Mouse (Mus musculus) cerebellum, adult 9-10 months (tissue): Measurements from ENCODE around the gene Awat1.

Experiments
- DNase-seq: peaks from one replicate; pipeline ENCODE4 v3.0.0; 2022

The Awat1 gene

GRCm38 (mm10) chrX:100571951-100572350 lies at the start of gene Awat1:
Gene Awat1, plus strand, starts transcription at chrX:100572251.
- no peak for DNase-seq

GRCm38 (mm10) chrX:100524471-100524870 lies 47.6 kb upstream of the Awat1 start, which contains the start of gene Dgat2l6:
Gene Dgat2l6, plus strand, starts transcription at chrX:100524838.
- DNase-seq: no peak

GRCm38 (mm10) chrX:100556026-100556425 lies 16.0 kb upstream of the Awat1 start:
- no peak for DNase-seq

GRCm38 (mm10) chrX:100565696-100566095 lies 6.4 kb upstream of the Awat1 start:
- no peak for DNase-seq

- DNase-seq: no peak
Observed at GRCm38 (mm10) chrX:100594791-100595190, 22.7 kb downstream of the Awat1 start, which contains the start of gene P2ry4. Gene P2ry4, minus strand, starts transcription at chrX:100594869.

- DNase-seq: no peak
Observed at GRCm38 (mm10) chrX:100597439-100597838, 25.4 kb downstream of the Awat1 start.

GRCm38 (mm10) chrX:100599755-100600154 lies 27.7 kb downstream of the Awat1 start:
- DNase-seq: no peak

- no peak for DNase-seq
Observed at GRCm38 (mm10) chrX:100605314-100605713, 33.3 kb downstream of the Awat1 start, which contains the start of gene Arr3. Gene Arr3, plus strand, starts transcription at chrX:100605497.

- DNase-seq: no peak
Observed at GRCm38 (mm10) chrX:100618488-100618887, 46.4 kb downstream of the Awat1 start.

- no peak for DNase-seq
Observed at GRCm38 (mm10) chrX:100621366-100621765, 49.3 kb downstream of the Awat1 start.

- no peak for DNase-seq
Observed at GRCm38 (mm10) chrX:100624242-100624641, 52.2 kb downstream of the Awat1 start.

- peak; percentile 8 for DNase-seq
Observed at GRCm38 (mm10) chrX:100625146-100625545, 53.1 kb downstream of the Awat1 start.

- no peak for DNase-seq
Observed at GRCm38 (mm10) chrX:100625546-100625801, 53.4 kb downstream of the Awat1 start, which contains the start of gene Kif4. Gene Kif4, plus strand, starts transcription at chrX:100625737.

GRCm38 (mm10) chrX:100625802-100626793 lies 54.0 kb downstream of the Awat1 start, which contains the start of gene Pdzd11:
Gene Pdzd11, minus strand, starts transcription at chrX:100626568.
- peak; percentile 88 for DNase-seq
